Mouse (Mus musculus) spleen, adult 18-20 months (tissue): ENCODE measurements around the gene Il18.

Source experiments
- DNase-seq, 2 experiments: peaks; one replicate each; pipeline ENCODE4 v3.0.0; 2022; ENCODE audit warnings: mixed read lengths in 2 of 2

Gene Il18

GRCm38 (mm10) chr9:50554241-50555093 is at the start of gene Il18:
Gene Il18 (plus strand): TSS chr9:50554827.
- DNase-seq: peak; percentile 51 to 57

GRCm38 (mm10) chr9:50505405-50505804 is 49.2 kb upstream of the Il18 start:
- DNase-seq: no peak

GRCm38 (mm10) chr9:50507570-50507969 is 47.1 kb upstream of the Il18 start:
- DNase-seq: no peak

- no peak for DNase-seq
Observed at GRCm38 (mm10) chr9:50515462-50515861, 39.2 kb upstream of the Il18 start.

- no peak for DNase-seq
Observed at GRCm38 (mm10) chr9:50518781-50519180, 35.8 kb upstream of the Il18 start.

- DNase-seq: no peak
Observed at GRCm38 (mm10) chr9:50520748-50521147, 33.9 kb upstream of the Il18 start.

- DNase-seq: no peak
Observed at GRCm38 (mm10) chr9:50521562-50521961, 33.1 kb upstream of the Il18 start.

- DNase-seq: no peak
Observed at GRCm38 (mm10) chr9:50522574-50522973, 32.1 kb upstream of the Il18 start.

- DNase-seq: no peak
Observed at GRCm38 (mm10) chr9:50524936-50525335, 29.7 kb upstream of the Il18 start.

- no peak for DNase-seq
Observed at GRCm38 (mm10) chr9:50525585-50525984, 29.0 kb upstream of the Il18 start.

GRCm38 (mm10) chr9:50527860-50528259 is 26.8 kb upstream of the Il18 start:
- no peak for DNase-seq

- DNase-seq: peak; percentile 95
Observed at GRCm38 (mm10) chr9:50528293-50528892, 26.2 kb upstream of the Il18 start, which contains the start of gene Pts. Gene Pts (minus strand): TSS chr9:50528724.

GRCm38 (mm10) chr9:50530890-50531289 is 23.7 kb upstream of the Il18 start:
- no peak for DNase-seq

- peak; percentile 54 to 55 for DNase-seq
Observed at GRCm38 (mm10) chr9:50533328-50533727, 21.3 kb upstream of the Il18 start.

- no peak for DNase-seq
Observed at GRCm38 (mm10) chr9:50533791-50534190, 20.8 kb upstream of the Il18 start.

GRCm38 (mm10) chr9:50535930-50536329 is 18.7 kb upstream of the Il18 start:
- no peak for DNase-seq

- DNase-seq: no peak
Observed at GRCm38 (mm10) chr9:50536603-50537135, 18.0 kb upstream of the Il18 start.

GRCm38 (mm10) chr9:50537295-50537694 is 17.3 kb upstream of the Il18 start:
- no peak for DNase-seq

- DNase-seq: no peak
Observed at GRCm38 (mm10) chr9:50540170-50540569, 14.5 kb upstream of the Il18 start.

GRCm38 (mm10) chr9:50542401-50542800 is 12.2 kb upstream of the Il18 start:
- DNase-seq: no peak

- peak in 1 of 2 experiments; percentile 35 for DNase-seq
Observed at GRCm38 (mm10) chr9:50547859-50548478, 6.7 kb upstream of the Il18 start.

GRCm38 (mm10) chr9:50548936-50549335 is 5.7 kb upstream of the Il18 start:
- DNase-seq: no peak

GRCm38 (mm10) chr9:50552206-50552605 is 2.4 kb upstream of the Il18 start:
- DNase-seq: no peak
